Mouse (Mus musculus) intestine, postnatal 0 days (tissue): ENCODE results near the gene Ssmem1. TPM values are rescaled to one million over a fixed set of nuclear protein-coding genes. Genes with fewer than 3 reads are reported as not detected.

Experiments
- ATAC-seq: fragments of 200-750 bp; cut with Nextera tagmentation; 2 replicates; pipeline ENCODE4 v1.8.0; 2017; ENCODE audit warnings: mild to moderate bottlenecking, moderate TSS enrichment, moderate library complexity
- H3K27ac ChIP-seq: fragments of 300-500 bp; sonication (generic); 2 replicates; pipeline ENCODE4 v1.5.1; 2014; ENCODE audit warnings: mild to moderate bottlenecking, low read depth, low read length, moderate library complexity
- H3K27me3 ChIP-seq: fragments of 300-500 bp; sonication (generic); replicated peaks from 2 replicates; pipeline ENCODE4 v1.6.1; 2014; ENCODE audit warnings: low read length, mixed read lengths; ENCODE audit not compliant: control insufficient read depth, insufficient read depth
- H3K36me3 ChIP-seq: fragments of 300-500 bp; sonication (generic); 2 replicates; pipeline ENCODE4 v1.6.1; 2014; ENCODE audit warnings: mild to moderate bottlenecking, moderate library complexity; ENCODE audit not compliant: control insufficient read depth, insufficient read depth
- H3K4me1 ChIP-seq: fragments of 300-500 bp; sonication (generic); replicated peaks from 2 replicates; pipeline ENCODE4 v1.6.1; 2014; ENCODE audit warnings: antibody characterized with exemption, low read length, mixed read lengths; ENCODE audit not compliant: control insufficient read depth, insufficient read depth
- H3K4me2 ChIP-seq: fragments of 300-500 bp; sonication (generic); replicated peaks from 2 replicates; pipeline ENCODE4 v1.6.1; 2014; ENCODE audit warnings: low read depth, mild to moderate bottlenecking, moderate library complexity
- H3K4me3 ChIP-seq: fragments of 300-500 bp; sonication (generic); 2 replicates; pipeline ENCODE4 v1.5.1; 2014; ENCODE audit warnings: low read depth, low read length
- H3K9ac ChIP-seq: fragments of 300-500 bp; sonication (generic); 2 replicates; pipeline ENCODE4 v1.6.1; 2014; ENCODE audit warnings: mild to moderate bottlenecking, low read depth, low read length
- H3K9me3 ChIP-seq: fragments of 300-500 bp; sonication (generic); 2 replicates; pipeline ENCODE4 v1.6.1; 2016; ENCODE audit warnings: mixed run types; ENCODE audit not compliant: control insufficient read depth
- CTCF ChIP-seq: sonication (generic); IDR thresholded peaks from 2 replicates; pipeline ENCODE4 v1.5.1; 2016; ENCODE audit warnings: low read depth, mild to moderate bottlenecking, control low read depth, antibody characterized with exemption, moderate library complexity
- WGBS: fragments of 180-500 bp; shearing (Covaris S2); extraction: QIAGEN DNeasy Blood & Tissue Kit; methylation state at CpG from one replicate; pipeline ENCODE4 v1.1.7; 2014; 5-methylcytosine and 5-hydroxymethylcytosine counted together
- polyA plus RNA-seq: library from polyadenylated mRNA; unstranded; fragments of >200 nt; fragmentation: Nextera tagmentation; extraction: Ambion mirVana; gene quantifications from 2 replicates; pipeline ENCODE4 v1.2.1, GENCODE M21; 2015

Ssmem1 gene
- polyA plus RNA-seq, 1 experiment from 2014 or later, result not detected

DNA sequence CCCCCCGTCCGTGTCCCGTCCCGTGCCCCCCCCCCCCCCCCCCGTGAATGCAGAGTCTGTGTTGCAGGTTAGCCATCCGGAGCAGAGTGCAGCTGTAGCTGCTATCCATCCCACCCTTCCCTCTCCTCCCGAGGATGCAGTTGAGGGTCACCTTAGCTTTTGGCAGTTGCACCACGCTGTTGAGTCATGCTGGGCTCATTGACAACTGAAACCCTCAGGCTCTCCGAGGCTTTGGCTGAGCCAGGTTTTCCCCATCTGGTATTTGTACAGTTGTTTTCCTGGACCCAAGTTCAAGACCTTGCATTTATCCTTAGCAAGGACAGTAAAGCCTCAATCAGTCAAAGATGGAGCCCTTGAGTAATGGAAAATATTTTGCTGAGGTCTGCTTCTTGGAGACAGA, 46.4 kb downstream of the Ssmem1 start:
- ATAC-seq, result no peak
- H3K4me2 ChIP-seq, result no peak overlapping the region
- H3K27me3 ChIP-seq, result no peaks in the 10 kb centered on the region
- TF ChIP-seq CTCF, result no peak
- H3K27ac ChIP-seq, result no peak overlapping the region
- no peak overlapping the region for H3K4me3 ChIP-seq
- 46% methylated on average over 4 of the region's 9 CpGs for WGBS
- H3K9ac ChIP-seq, result no peak overlapping the region
- H3K9me3 ChIP-seq, result no peaks in the 10 kb centered on the region
- H3K4me1 ChIP-seq, result no peaks in the 10 kb centered on the region
- H3K36me3 ChIP-seq, result no peaks in the 10 kb centered on the region

DNA sequence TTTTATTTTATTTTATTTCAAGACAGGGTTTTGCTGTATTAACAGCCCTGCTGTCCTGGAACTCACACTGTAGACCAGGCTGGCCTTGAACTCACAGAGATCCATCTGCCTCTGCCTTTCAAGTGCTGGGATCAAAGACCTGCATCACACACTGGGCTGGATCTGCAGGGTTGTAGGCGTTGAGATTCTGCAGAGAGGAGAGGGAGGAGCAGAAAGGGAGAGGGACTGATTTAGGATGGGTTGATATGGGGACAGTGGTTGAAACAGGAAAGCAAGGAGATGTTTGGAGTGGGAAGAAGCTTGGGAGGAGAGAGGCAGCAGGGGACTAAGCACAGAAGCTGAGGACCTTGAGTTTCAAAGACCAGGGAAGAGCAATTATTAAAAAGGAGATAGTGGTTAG, 50.1 kb downstream of the Ssmem1 start:
- Histone ChIP-seq H3K9me3 (no peaks in the 10 kb centered on the region), H3K27me3 (no peaks in the 10 kb centered on the region), H3K9ac (no peak overlapping the region), H3K4me2 (no peak overlapping the region), H3K4me1 (no peaks in the 10 kb centered on the region; the same call in 1 of the 2 replicates), H3K36me3 (no peaks in the 10 kb centered on the region), H3K27ac (no peak overlapping the region), H3K4me3 (no peak overlapping the region)
- 57% methylated on average over 1 of the region's 1 CpGs for WGBS
- ATAC-seq, result no peak
- TF ChIP-seq CTCF, result no peak

DNA sequence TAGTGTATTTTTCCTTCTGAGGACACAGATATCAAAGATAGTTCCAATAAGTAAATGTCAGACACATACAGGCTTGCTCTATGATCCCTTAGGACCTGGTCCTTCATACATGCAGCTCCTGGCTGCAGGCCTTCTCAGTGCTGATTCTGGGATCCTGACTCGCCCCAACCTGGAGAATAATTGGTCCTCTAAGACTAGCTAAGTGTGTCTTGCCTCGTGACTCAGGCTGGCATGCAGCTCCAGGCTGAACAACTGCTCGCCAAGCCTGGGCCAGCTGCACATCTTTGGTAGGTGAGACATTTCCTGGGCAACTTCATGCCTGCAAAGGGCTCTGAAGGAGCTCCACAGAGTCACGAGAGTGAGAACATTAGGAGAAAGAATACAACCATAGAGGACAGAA, 52.5 kb downstream of the Ssmem1 start:
- Histone ChIP-seq H3K9me3 (no peaks in the 10 kb centered on the region), H3K4me1 (no peaks in the 10 kb centered on the region; the same call in 1 of the 2 replicates), H3K27me3 (no peaks in the 10 kb centered on the region), H3K4me3 (no peak overlapping the region), H3K9ac (no peak overlapping the region), H3K36me3 (no peaks in the 10 kb centered on the region), H3K4me2 (no peak overlapping the region), H3K27ac (no peak overlapping the region)
- no peak for TF ChIP-seq CTCF
- ATAC-seq, result no peak
- WGBS, result 81% methylated on average over 4 of the region's 4 CpGs

DNA sequence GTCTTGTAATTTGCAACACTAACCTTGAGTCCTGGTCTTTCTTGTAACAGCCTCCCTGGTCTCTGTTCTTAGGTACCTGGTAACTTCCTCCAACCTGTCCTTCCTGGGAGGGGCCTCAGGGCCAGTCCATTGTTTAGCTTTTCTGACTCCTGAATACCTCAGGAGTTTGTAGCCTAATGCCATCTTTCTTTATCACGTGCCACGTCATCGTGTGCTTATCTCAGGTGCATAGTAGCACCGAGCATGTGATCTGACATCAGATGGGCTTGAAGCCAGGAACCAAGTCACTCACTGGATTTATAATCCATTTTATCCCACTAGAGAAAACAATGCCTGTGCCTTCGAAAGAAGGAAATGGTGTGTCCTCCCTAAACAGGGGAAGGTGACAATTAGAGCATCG, 53.9 kb downstream of the Ssmem1 start:
- WGBS, result 33% methylated on average over 6 of the region's 6 CpGs
- H3K9me3 ChIP-seq, result no peaks in the 10 kb centered on the region
- no peak overlapping the region for H3K27ac ChIP-seq
- no peaks in the 10 kb centered on the region; the same call in 1 of the 2 replicates for H3K4me1 ChIP-seq
- TF ChIP-seq CTCF, result no peak
- peak; percentile 82 for ATAC-seq
- H3K36me3 ChIP-seq, result no peaks in the 10 kb centered on the region
- H3K27me3 ChIP-seq, result no peaks in the 10 kb centered on the region
- no peak overlapping the region for H3K9ac ChIP-seq
- H3K4me3 ChIP-seq, result no peak overlapping the region
- no peak overlapping the region for H3K4me2 ChIP-seq

DNA sequence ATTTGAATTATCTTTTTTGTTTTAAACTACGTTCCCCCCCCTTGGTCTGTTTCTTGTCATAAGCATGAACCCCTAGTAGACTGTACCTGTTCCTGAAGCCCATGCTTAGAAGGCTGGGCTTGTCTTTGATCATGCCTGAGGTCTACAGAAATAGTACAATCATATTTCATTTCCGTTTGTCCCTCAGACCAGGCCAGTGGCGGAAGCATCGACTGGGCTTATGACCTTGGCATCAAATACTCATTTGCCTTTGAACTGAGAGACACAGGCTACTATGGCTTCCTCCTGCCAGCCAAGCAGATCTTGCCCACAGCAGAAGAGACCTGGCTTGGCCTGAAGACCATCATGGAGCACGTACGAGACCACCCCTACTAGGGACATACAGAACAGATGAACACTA, 54.4 kb downstream of the Ssmem1 start:
- no peak for ATAC-seq
- WGBS, result 87% methylated on average over 6 of the region's 6 CpGs
- Histone ChIP-seq H3K9ac (no peak overlapping the region), H3K36me3 (no peaks in the 10 kb centered on the region), H3K27ac (no peak overlapping the region), H3K9me3 (no peaks in the 10 kb centered on the region), H3K27me3 (no peaks in the 10 kb centered on the region), H3K4me3 (no peak overlapping the region), H3K4me1 (no peaks in the 10 kb centered on the region; the same call in 1 of the 2 replicates), H3K4me2 (no peak overlapping the region)
- TF ChIP-seq CTCF, result no peak

DNA sequence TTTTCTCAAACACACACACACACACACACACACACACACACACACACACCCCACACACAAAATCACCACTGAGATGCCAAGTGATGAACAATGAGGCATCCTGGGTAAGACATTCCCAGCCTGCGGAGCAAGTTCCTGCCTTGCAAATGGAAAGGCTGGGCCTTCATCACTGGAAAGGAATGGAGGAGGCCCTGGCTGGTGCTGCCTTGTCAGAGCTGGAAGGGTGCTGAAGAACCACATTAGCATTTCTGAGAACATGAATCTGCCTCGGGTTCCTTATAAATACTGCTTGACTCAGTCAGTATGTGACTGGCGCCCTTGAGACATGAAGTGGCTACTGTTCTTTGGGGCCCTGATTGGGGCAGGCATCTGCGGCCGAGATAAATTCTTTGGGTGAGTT, 58.4 kb downstream of the Ssmem1 start, which contains the start of gene Cpa4:
Cpa4 (plus strand) TSS at position 301 of the 400 bp plus-strand sequence.
- Histone ChIP-seq H3K4me2 (no peak within 1 kb of the TSS), H3K9ac (no peak within 1 kb of the TSS), H3K9me3 (no peaks in the 10 kb centered on the region), H3K4me1 (no peaks in the 10 kb centered on the region; the same call in 1 of the 2 replicates), H3K4me3 (no peak within 1 kb of the TSS), H3K27ac (no peak within 1 kb of the TSS), H3K27me3 (no peaks in the 10 kb centered on the region), H3K36me3 (no peaks in the 10 kb centered on the region)
- no peak for ATAC-seq
- WGBS, result 68% methylated on average over 5 of the region's 5 CpGs
- no peak for TF ChIP-seq CTCF

DNA sequence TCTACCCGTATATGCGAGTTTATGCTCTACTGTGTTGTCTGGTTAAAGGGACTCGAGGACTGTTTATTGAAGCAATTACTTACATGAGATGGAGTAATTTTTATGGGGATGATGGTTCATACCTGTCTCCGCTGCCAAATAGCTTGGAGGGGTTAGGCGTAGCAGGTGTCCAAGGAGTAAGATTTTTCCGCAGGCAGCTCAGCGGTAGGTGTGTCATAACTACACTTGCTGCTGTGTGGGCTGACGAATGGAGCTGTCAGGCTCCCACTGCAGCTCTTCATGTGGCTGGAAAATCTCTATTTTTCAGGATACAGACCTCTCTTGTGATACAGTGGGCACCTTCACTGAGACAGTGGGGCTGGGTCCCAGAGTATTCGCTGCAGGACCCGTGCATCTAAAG, 59.7 kb downstream of the Ssmem1 start:
- WGBS, result 81% methylated on average over 10 of the region's 10 CpGs
- no peak overlapping the region for H3K9ac ChIP-seq

More for the DNA sequence above, 59.7 kb downstream of the Ssmem1 start:
- no peak overlapping the region for H3K4me2 ChIP-seq
- no peak for TF ChIP-seq CTCF
- H3K9me3 ChIP-seq, result no peaks in the 10 kb centered on the region
- H3K4me3 ChIP-seq, result no peak overlapping the region
- no peak overlapping the region for H3K27ac ChIP-seq
- H3K36me3 ChIP-seq, result no peaks in the 10 kb centered on the region
- no peaks in the 10 kb centered on the region for H3K27me3 ChIP-seq
- ATAC-seq, result no peak
- H3K4me1 ChIP-seq, result no peaks in the 10 kb centered on the region

Other genes with a start within 250 kb of the Ssmem1 start
- gene Ube2h, start 205.3 kb upstream of the Ssmem1 start, polyA plus RNA-seq, result 18.6 and 21.1 TPM in 2 replicates
- 14.9 and 15.1 TPM in 2 replicates for gene Zc3hc1, start 118.8 kb upstream of the Ssmem1 start, polyA plus RNA-seq
- 6.1 and 6.2 TPM in 2 replicates for gene Klhdc10, start 108.0 kb upstream of the Ssmem1 start, polyA plus RNA-seq
- 10.2 and 11.2 TPM in 2 replicates for gene Tmem209, start 66 bp upstream of the Ssmem1 start, polyA plus RNA-seq
- 2.9 and 3.3 TPM in 2 replicates for gene Cpa2, start 31.7 kb downstream of the Ssmem1 start, polyA plus RNA-seq
- gene Cpa4, start 58.5 kb downstream of the Ssmem1 start, polyA plus RNA-seq, result 0.04 and 0.07 TPM in 2 replicates
- gene Cpa5, start 101.2 kb downstream of the Ssmem1 start, polyA plus RNA-seq, result not detected in 2 replicates
- 3.5 and 4.1 TPM in 2 replicates for gene Cpa1, start 129.4 kb downstream of the Ssmem1 start, polyA plus RNA-seq
- 3.7 and 4.4 TPM in 2 replicates for gene Cep41, start 183.9 kb downstream of the Ssmem1 start, polyA plus RNA-seq
- gene Mest, start 213.7 kb downstream of the Ssmem1 start, polyA plus RNA-seq, result 145 and 156 TPM in 2 replicates